Mouse (Mus musculus) liver, adult 2 months (tissue): ENCODE data around the gene Crtac1.

ENCODE experiments used
- CTCF ChIP-seq: fragments of 200-500 bp; IDR thresholded peaks from 2 replicates; pipeline ENCODE4 v1.5.1; 2011; ENCODE audit warnings: low read depth, low read length, control low read depth
- POLR2A ChIP-seq: fragments of 200-500 bp; IDR thresholded peaks from 2 replicates; pipeline ENCODE4 v1.6.1; 2011; ENCODE audit warnings: low read length, control low read depth; ENCODE audit not compliant: insufficient read depth; ENCODE audit errors: extremely low read depth

- TF ChIP-seq CTCF (no peak), POLR2A (no peak)
Observed at GRCm38 (mm10) chr19:42278461-42278860, 153.1 kb downstream of the Crtac1 start.
